Mouse (Mus musculus): ENCODE data around the gene Fam180a. TPM values are rescaled to one million over a fixed set of nuclear protein-coding genes. Genes with fewer than 3 reads are reported as not detected.

Fam180a gene
- polyA plus RNA-seq, 1 experiment from 2014 or later = 0.93 TPM

DNA sequence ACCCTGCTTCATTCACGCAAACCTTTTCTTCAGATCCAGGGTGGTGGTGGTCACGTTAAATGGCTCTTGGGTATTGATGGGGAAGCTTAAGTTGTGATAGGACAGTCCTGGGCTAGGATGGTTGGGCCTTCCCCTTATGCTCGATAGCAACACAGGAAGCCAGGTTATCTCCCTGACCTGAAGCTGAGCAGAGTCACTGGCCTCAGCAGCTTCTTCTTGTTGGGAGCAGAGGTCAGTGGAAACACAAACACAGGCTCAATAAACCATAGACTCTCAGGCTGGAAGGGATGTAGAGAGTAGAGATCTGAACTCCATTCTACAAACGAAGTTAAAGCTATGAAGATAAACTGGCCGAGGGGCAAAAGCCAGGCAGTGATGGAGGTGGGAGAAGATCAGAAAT, 9.5 kb upstream of the Fam180a start:
- H3K4me1 ChIP-seq (ENCODE audit: control insufficient read depth in 2 of 2, insufficient read depth in 2 of 2, low read length in 2 of 2) = peaks cover 6 to 8% of the 10 kb centered on the region in 2 experiments
- 48% methylated on average over 5 of the region's 5 CpGs for WGBS
- no peaks in the 10 kb centered on the region for H3K36me3 ChIP-seq (ENCODE audit: control insufficient read depth, insufficient read depth, low read length)
- no peaks in the 10 kb centered on the region for H3K27me3 ChIP-seq (ENCODE audit: control insufficient read depth, insufficient read depth, low read length)
- H3K9me3 ChIP-seq (ENCODE audit: control insufficient read depth, low read length) = no peaks in the 10 kb centered on the region
- H3K4me3 ChIP-seq (ENCODE audit: control insufficient read depth in 1 of 2, insufficient read depth in 1 of 2, low read depth in 1 of 2, low read length in 2 of 2) = no peak overlapping the region
- no peak overlapping the region for H3K4me2 ChIP-seq (ENCODE audit: low read length)
- no peak for ATAC-seq (ENCODE audit: insufficient number of reproducible peaks, insufficient read depth, low FRiP score, low read depth)
- H3K27ac ChIP-seq (replicated peaks in 1 of 2; ENCODE audit: control insufficient read depth in 1 of 2, insufficient read depth in 1 of 2, low read depth in 2 of 2, low read length in 2 of 2) = no peak overlapping the region
- no peak overlapping the region for H3K9ac ChIP-seq (ENCODE audit: low read length)

DNA sequence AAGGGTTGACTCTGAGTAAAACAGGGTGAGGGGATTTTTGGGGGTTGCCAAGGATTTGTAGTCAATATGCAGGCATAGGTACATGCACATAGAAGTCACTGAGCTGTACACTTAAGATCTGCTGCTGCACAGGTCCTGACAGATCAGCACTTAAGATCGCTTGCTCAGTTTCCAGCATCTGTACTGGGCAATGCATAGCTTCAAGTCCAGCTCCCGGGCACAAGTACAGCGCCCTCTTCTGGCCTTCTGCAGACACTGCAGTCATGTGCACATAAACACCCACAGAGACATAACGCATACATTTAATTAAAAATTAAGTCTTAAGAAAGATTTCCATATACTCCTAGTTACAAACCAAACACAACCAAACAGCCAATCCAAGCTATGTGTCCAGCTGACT, 8.3 kb upstream of the Fam180a start:
- Histone ChIP-seq H3K36me3 (ENCODE audit: control insufficient read depth, insufficient read depth, low read length) (no peaks in the 10 kb centered on the region), H3K4me3 (ENCODE audit: control insufficient read depth in 1 of 2, insufficient read depth in 1 of 2, low read depth in 1 of 2, low read length in 2 of 2) (no peak overlapping the region), H3K9ac (ENCODE audit: low read length) (no peak overlapping the region), H3K4me1 (ENCODE audit: control insufficient read depth in 2 of 2, insufficient read depth in 2 of 2, low read length in 2 of 2) (peaks cover 6 to 8% of the 10 kb centered on the region in 2 experiments), H3K27me3 (ENCODE audit: control insufficient read depth, insufficient read depth, low read length) (no peaks in the 10 kb centered on the region), H3K4me2 (ENCODE audit: low read length) (no peak overlapping the region), H3K9me3 (ENCODE audit: control insufficient read depth, low read length) (no peaks in the 10 kb centered on the region), H3K27ac (replicated peaks in 1 of 2; ENCODE audit: control insufficient read depth in 1 of 2, insufficient read depth in 1 of 2, low read depth in 2 of 2, low read length in 2 of 2) (no peak overlapping the region)
- ATAC-seq (ENCODE audit: insufficient number of reproducible peaks, insufficient read depth, low FRiP score, low read depth) = no peak
- 75% methylated on average over 4 of the region's 4 CpGs for WGBS

DNA sequence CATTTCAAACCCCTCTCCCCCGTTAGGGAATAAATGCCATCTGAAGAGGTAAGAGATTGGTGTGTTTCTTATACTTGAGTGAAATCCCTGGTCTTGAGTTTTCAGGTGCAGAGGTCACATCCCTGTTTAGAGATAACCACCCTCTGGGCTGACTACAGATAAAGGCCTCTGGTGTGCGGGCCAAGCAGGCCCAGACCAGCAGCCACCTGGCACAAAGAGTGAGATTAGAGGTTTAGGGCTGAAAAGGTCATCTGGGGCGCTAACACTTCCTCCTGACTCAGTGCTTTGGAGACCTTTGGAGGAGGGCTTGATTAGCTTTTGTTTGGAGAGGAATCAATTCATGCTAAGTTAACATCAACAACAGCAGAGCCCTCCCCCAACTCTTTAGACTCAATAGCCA, 7.7 kb upstream of the Fam180a start:
- no peaks in the 10 kb centered on the region for H3K9me3 ChIP-seq (ENCODE audit: control insufficient read depth, low read length)
- 22% methylated on average over 3 of the region's 3 CpGs for WGBS
- H3K27ac ChIP-seq (replicated peaks in 1 of 2; ENCODE audit: control insufficient read depth in 1 of 2, insufficient read depth in 1 of 2, low read depth in 2 of 2, low read length in 2 of 2) = no peak overlapping the region
- no peaks in the 10 kb centered on the region for H3K27me3 ChIP-seq (ENCODE audit: control insufficient read depth, insufficient read depth, low read length)
- H3K4me2 ChIP-seq (ENCODE audit: low read length) = no peak overlapping the region
- H3K4me1 ChIP-seq (ENCODE audit: control insufficient read depth in 2 of 2, insufficient read depth in 2 of 2, low read length in 2 of 2) = peaks cover 6 to 8% of the 10 kb centered on the region in 2 experiments
- no peak overlapping the region for H3K4me3 ChIP-seq (ENCODE audit: control insufficient read depth in 1 of 2, insufficient read depth in 1 of 2, low read depth in 1 of 2, low read length in 2 of 2)
- H3K9ac ChIP-seq (ENCODE audit: low read length) = no peak overlapping the region
- no peak for ATAC-seq (ENCODE audit: insufficient number of reproducible peaks, insufficient read depth, low FRiP score, low read depth)
- no peaks in the 10 kb centered on the region for H3K36me3 ChIP-seq (ENCODE audit: control insufficient read depth, insufficient read depth, low read length)

DNA sequence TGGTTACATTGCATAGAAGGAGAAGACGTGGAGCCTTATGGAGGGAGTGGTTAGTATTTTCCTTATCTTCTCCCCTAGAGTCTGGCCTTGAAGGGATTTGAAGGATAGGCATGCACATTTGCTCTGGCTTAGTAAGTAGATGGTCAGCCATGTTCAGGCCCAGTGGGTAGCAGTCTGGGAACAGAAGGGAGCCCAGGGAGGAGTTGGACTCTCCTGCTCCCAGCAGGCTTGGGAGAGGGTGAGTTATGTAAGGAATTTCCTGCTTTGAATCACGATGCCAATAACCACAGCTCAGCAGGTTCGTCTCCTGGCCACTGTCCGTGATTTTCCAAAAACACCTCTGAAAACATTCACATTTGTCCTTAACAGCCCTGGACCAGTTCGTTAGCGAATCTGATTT, 4.9 kb upstream of the Fam180a start:
- Histone ChIP-seq H3K27ac (replicated peaks in 1 of 2; ENCODE audit: control insufficient read depth in 1 of 2, insufficient read depth in 1 of 2, low read depth in 2 of 2, low read length in 2 of 2) (no peak overlapping the region), H3K9me3 (ENCODE audit: control insufficient read depth, low read length) (no peaks in the 10 kb centered on the region), H3K4me2 (ENCODE audit: low read length) (no peak overlapping the region), H3K27me3 (ENCODE audit: control insufficient read depth, insufficient read depth, low read length) (no peaks in the 10 kb centered on the region), H3K36me3 (ENCODE audit: control insufficient read depth, insufficient read depth, low read length) (no peaks in the 10 kb centered on the region), H3K4me1 (ENCODE audit: control insufficient read depth in 2 of 2, insufficient read depth in 2 of 2, low read length in 2 of 2) (peaks cover 11 to 13% of the 10 kb centered on the region in 2 experiments), H3K4me3 (ENCODE audit: control insufficient read depth in 1 of 2, insufficient read depth in 1 of 2, low read depth in 1 of 2, low read length in 2 of 2) (no peak overlapping the region), H3K9ac (ENCODE audit: low read length) (no peak overlapping the region)
- no peak for ATAC-seq (ENCODE audit: insufficient number of reproducible peaks, insufficient read depth, low FRiP score, low read depth)
- 28% methylated on average over 6 of the region's 6 CpGs for WGBS

DNA sequence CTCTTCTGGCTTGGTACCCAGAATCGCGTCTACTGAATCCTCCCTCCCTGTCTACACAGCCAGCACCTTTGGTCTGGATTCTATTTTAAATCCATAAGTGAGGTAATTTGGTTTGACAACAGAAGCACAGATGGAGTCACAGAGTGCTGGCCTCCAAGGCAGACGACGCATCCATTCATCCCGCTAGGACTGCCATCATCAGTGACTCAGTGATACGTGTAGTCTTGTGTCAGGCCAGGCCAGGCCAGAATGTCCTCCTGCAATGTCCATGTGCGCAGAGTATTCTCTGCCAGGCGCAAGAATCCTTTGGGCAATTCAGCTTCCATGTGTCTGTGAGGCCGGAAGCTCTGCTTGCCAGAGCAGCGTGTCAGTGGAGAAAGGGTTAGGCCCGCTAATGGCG, 4.0 kb upstream of the Fam180a start:
- H3K36me3 ChIP-seq (ENCODE audit: control insufficient read depth, insufficient read depth, low read length) = no peaks in the 10 kb centered on the region
- 94% methylated on average over 12 of the region's 12 CpGs for WGBS
- no peak overlapping the region for H3K4me2 ChIP-seq (ENCODE audit: low read length)
- no peak overlapping the region for H3K4me3 ChIP-seq (ENCODE audit: control insufficient read depth in 1 of 2, insufficient read depth in 1 of 2, low read depth in 1 of 2, low read length in 2 of 2)
- no peaks in the 10 kb centered on the region for H3K9me3 ChIP-seq (ENCODE audit: control insufficient read depth, low read length)
- no peak overlapping the region for H3K9ac ChIP-seq (ENCODE audit: low read length)
- no peak overlapping the region for H3K27ac ChIP-seq (replicated peaks in 1 of 2; ENCODE audit: control insufficient read depth in 1 of 2, insufficient read depth in 1 of 2, low read depth in 2 of 2, low read length in 2 of 2)
- H3K27me3 ChIP-seq (ENCODE audit: control insufficient read depth, insufficient read depth, low read length) = no peaks in the 10 kb centered on the region
- ATAC-seq (ENCODE audit: insufficient number of reproducible peaks, insufficient read depth, low FRiP score, low read depth) = no peak
- H3K4me1 ChIP-seq (ENCODE audit: control insufficient read depth in 2 of 2, insufficient read depth in 2 of 2, low read length in 2 of 2) = peaks cover 16% of the 10 kb centered on the region in 2 experiments

DNA sequence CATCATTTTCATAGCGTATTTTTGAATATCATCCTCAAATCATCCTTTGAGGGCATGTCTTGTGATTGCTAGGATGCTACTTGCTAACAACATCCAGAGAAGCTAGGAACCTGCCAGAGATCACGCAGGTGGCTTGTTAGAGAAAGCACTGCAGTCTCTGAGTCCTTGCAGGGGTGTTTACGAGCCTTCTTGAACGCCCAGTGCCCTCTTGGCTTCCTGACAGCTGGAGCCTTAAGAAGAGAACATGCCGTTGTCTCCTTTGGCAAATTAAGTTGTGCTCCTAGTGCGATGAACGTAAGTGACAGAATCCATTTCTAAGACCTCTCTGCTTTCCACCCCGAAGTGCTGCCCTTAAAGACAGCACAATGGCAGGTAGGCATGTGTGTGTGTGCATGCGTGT, 1.6 kb downstream of the Fam180a start:
- no peak overlapping the region for H3K4me2 ChIP-seq (ENCODE audit: low read length)
- peaks cover 8 to 14% of the 10 kb centered on the region in 2 experiments for H3K4me1 ChIP-seq (ENCODE audit: control insufficient read depth in 2 of 2, insufficient read depth in 2 of 2, low read length in 2 of 2)
- no peak for ATAC-seq (ENCODE audit: insufficient number of reproducible peaks, insufficient read depth, low FRiP score, low read depth)
- no peaks in the 10 kb centered on the region for H3K36me3 ChIP-seq (ENCODE audit: control insufficient read depth, insufficient read depth, low read length)
- no peak overlapping the region for H3K27ac ChIP-seq (replicated peaks in 1 of 2; ENCODE audit: control insufficient read depth in 1 of 2, insufficient read depth in 1 of 2, low read depth in 2 of 2, low read length in 2 of 2)
- no peaks in the 10 kb centered on the region for H3K27me3 ChIP-seq (ENCODE audit: control insufficient read depth, insufficient read depth, low read length)
- WGBS = 77% methylated on average over 9 of the region's 9 CpGs
- no peaks in the 10 kb centered on the region for H3K9me3 ChIP-seq (ENCODE audit: control insufficient read depth, low read length)
- no peak overlapping the region for H3K9ac ChIP-seq (ENCODE audit: low read length)
- no peak overlapping the region for H3K4me3 ChIP-seq (ENCODE audit: control insufficient read depth in 1 of 2, insufficient read depth in 1 of 2, low read depth in 1 of 2, low read length in 2 of 2)

DNA sequence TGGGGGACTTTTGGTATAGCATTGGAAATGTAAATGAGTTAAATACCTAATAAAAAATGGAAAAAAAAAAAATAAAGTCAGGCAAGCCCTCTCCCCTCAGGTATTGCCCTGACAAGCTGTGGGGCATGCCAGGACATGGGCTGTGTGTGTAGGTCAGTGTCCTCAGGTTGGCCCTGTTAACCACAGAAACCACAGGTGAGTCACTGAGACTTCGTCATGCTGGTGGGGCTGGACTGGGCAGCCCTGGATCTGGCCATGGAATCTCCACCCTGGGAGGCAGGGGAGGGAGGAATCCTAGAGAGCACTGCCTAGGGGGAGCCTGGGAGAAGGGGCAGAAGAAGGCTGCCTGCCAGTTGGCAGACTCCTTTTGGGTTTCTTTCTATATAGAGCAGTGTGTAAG, 2.9 kb downstream of the Fam180a start:
- H3K4me1 ChIP-seq (ENCODE audit: control insufficient read depth in 2 of 2, insufficient read depth in 2 of 2, low read length in 2 of 2) = peaks cover 8 to 14% of the 10 kb centered on the region in 2 experiments
- H3K4me3 ChIP-seq (ENCODE audit: control insufficient read depth in 1 of 2, insufficient read depth in 1 of 2, low read depth in 1 of 2, low read length in 2 of 2) = no peak overlapping the region
- H3K36me3 ChIP-seq (ENCODE audit: control insufficient read depth, insufficient read depth, low read length) = no peaks in the 10 kb centered on the region
- no peak overlapping the region for H3K4me2 ChIP-seq (ENCODE audit: low read length)
- WGBS = 61% methylated on average over 1 of the region's 1 CpGs
- no peak overlapping the region for H3K27ac ChIP-seq (replicated peaks in 1 of 2; ENCODE audit: control insufficient read depth in 1 of 2, insufficient read depth in 1 of 2, low read depth in 2 of 2, low read length in 2 of 2)
- H3K27me3 ChIP-seq (ENCODE audit: control insufficient read depth, insufficient read depth, low read length) = no peaks in the 10 kb centered on the region
- no peaks in the 10 kb centered on the region for H3K9me3 ChIP-seq (ENCODE audit: control insufficient read depth, low read length)
- ATAC-seq (ENCODE audit: insufficient number of reproducible peaks, insufficient read depth, low FRiP score, low read depth) = no peak
- no peak overlapping the region for H3K9ac ChIP-seq (ENCODE audit: low read length)

DNA sequence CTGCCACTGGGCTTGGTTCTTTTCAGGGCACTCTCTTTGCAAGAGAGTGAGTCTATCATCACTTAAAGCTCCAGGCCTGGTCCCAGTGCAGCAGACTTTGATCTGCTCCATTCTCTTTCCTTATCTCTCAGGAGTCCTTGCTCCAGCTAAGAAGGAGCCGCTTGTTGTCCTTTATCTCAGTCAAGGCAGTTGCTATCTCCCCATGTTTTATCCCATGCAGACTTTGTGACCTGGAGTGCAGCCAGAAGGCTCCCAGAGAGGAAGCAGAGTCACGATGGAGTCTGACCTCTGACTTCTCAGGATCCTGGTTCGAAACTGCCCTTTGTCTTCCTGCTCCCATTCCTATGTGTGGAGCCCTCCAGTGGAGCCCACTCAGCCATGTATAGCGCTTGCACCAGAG, 4.8 kb downstream of the Fam180a start:
- no peaks in the 10 kb centered on the region for H3K9me3 ChIP-seq (ENCODE audit: control insufficient read depth, low read length)
- H3K27ac ChIP-seq (replicated peaks in 1 of 2; ENCODE audit: control insufficient read depth in 1 of 2, insufficient read depth in 1 of 2, low read depth in 2 of 2, low read length in 2 of 2) = no peak overlapping the region
- H3K27me3 ChIP-seq (ENCODE audit: control insufficient read depth, insufficient read depth, low read length) = no peaks in the 10 kb centered on the region
- no peak overlapping the region for H3K4me2 ChIP-seq (ENCODE audit: low read length)
- H3K36me3 ChIP-seq (ENCODE audit: control insufficient read depth, insufficient read depth, low read length) = no peaks in the 10 kb centered on the region
- H3K9ac ChIP-seq (ENCODE audit: low read length) = no peak overlapping the region
- 33% methylated on average over 4 of the region's 4 CpGs for WGBS
- no peak for ATAC-seq (ENCODE audit: insufficient number of reproducible peaks, insufficient read depth, low FRiP score, low read depth)
- no peak overlapping the region for H3K4me3 ChIP-seq (ENCODE audit: control insufficient read depth in 1 of 2, insufficient read depth in 1 of 2, low read depth in 1 of 2, low read length in 2 of 2)
- peaks cover 5 to 11% of the 10 kb centered on the region in 2 experiments; a peak in 3 of 4 replicates for H3K4me1 ChIP-seq (ENCODE audit: control insufficient read depth in 2 of 2, insufficient read depth in 2 of 2, low read length in 2 of 2)
